Mouse (Mus musculus) cerebellum, postnatal 4 days (tissue): ENCODE data around the gene Tspan14.

ENCODE experiments used
- DNase-seq, 2 experiments: peaks; one replicate each; pipeline ENCODE4 v3.0.0; 2022; ENCODE audit warnings: low spot score in 2 of 2, mixed read lengths in 1 of 2

The Tspan14 gene

DNA sequence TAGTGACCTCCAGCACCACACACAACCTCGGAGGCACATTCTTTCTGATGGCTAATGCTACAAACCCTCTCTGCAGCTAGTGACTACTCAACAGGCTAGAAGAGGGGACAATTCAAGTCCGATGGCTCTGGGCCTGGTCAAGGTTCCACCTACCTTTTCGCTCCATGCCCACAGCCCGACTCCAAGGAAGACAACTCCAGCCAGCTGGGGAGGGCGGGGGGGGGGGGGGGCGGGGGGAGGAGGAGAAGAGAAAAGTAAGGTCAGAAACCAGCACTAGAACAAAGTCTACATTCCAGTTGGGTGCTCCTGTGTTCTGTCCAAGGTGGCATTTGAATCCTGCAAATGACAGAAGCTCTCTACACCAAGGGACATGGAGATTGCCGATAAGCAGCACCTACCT lies 48.1 kb downstream of the Tspan14 start:
- DNase-seq, result no peak

GRCm38 (mm10) chr14:40917632-40918031 lies 49.0 kb downstream of the Tspan14 start:
- DNase-seq, result peak; percentile 96 to 97

DNA sequence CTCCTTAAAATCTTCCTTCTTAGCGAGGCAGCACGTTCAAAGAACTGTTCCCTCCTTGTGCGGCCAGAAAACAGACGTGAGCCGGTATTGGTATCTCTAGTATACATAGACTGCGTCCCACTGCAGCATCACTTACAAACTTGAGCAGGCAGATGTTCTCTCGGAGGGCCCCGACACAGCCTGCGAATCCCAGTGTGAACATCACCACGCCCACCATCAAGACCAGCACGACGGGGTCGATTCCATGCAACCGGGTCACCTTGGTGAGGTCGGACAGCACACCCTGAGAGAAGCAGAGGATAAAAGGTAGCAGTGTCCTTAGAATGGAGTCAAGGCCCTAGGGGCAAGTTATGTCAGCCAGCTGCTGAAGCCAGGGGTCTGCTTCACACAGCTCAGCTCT lies 49.9 kb downstream of the Tspan14 start:
- no peak for DNase-seq

DNA sequence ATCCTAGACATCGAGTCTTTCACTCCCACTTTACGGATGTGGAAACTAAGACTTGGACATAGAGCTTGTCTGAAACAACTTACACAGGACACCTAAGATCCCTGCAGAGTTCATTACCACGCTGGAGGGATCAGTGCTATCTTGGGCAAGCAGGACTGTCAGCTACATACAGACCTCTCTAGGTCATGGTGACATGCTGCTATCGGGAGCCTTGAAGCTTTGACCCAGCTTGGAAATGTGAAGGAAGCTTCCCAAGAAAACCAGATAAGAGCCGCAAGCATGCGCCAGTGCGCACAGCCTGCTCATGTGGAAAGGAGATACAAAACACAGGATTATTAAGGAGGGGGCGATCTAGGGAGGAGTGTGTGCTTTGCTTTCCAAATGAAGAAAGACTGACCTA lies 50.8 kb downstream of the Tspan14 start:
- no peak for DNase-seq

- no peak for DNase-seq
Observed at GRCm38 (mm10) chr14:40914701-40915100, 51.9 kb downstream of the Tspan14 start.

- no peak for DNase-seq
Observed at GRCm38 (mm10) chr14:40913709-40914108, 52.9 kb downstream of the Tspan14 start.

- no peak for DNase-seq
Observed at GRCm38 (mm10) chr14:40911529-40911928, 55.1 kb downstream of the Tspan14 start.

DNA sequence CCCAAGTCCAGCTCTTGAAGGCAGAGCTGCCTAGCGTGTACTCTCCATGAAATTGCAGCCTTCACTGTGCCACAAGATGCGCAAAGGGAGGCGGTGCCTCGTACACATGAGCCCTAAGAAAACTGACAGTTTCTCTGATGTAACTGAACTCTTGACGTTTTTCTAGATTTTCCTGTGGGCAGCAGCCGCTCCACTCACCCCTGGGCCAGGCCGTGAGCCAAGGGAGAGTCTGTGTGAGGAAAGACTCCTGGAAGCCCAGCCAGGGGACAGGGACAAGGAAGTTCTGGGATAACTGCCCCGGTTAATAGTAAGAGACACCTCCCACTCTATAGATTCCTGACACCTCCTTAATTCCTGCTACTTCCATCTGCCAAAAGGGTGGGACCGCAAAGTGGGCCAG lies 57.8 kb downstream of the Tspan14 start:
- DNase-seq, result no peak

DNA sequence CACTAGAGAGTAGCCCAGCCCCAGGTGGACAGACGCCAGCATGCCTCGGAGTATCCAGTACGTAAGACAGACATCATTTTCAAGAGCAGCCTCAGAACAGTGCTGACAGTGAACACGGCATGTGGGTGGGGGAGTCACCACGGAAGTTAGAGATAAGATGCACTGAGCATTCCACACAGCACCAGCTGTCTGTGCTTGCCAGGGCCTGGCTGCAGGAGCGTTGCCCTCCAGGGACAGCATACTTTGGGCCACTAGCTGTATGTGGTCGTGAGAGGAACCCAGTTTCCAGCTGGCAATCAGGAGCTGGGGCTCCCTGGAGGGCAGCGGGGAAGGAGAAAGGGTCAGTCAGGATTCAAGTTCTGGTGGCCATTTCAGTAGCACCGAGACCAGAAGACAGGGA lies 59.8 kb downstream of the Tspan14 start:
- DNase-seq, result no peak

DNA sequence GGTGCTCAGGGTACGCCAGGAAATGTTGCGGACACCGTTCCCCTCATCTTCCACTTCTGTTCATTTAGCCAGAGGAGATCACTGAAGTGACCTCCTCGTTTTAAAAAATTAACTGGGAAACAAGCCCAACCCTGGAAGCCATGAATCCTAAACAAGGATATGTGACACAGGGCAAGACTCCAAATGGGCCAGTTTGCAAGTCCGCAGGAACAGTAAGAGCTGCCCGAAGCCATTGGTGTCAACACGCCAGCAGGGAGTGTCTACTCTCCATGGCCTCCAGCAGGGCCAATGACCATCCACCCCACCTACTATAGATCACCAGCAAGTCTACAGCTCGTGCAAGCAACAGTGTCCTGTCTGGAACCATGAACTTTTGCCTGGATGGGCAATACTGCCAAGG lies 60.8 kb downstream of the Tspan14 start:
- DNase-seq, result no peak

GRCm38 (mm10) chr14:40902307-40903055 lies 64.1 kb downstream of the Tspan14 start:
- DNase-seq, result no peak

DNA sequence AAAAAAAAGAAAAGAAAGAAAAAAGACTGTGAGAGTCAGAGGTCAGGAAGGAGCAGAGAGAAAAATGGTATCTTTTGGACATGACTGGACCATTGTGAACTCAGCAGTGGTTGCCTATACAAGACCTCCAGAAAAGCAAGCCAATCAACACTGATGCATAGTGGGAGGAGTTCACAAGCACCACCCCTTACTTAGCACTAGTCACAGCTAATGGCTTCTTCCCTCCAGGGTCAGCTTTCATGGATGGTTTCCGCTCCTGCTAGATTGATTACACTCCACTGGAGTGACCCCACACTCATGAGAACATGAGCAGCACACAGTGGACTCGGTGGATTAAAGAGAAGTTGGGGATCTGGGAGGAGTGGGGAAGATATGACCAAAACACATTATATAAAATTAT lies 66.3 kb downstream of the Tspan14 start:
- DNase-seq, result no peak

GRCm38 (mm10) chr14:40897916-40898315 lies 68.7 kb downstream of the Tspan14 start:
- no peak for DNase-seq

DNA sequence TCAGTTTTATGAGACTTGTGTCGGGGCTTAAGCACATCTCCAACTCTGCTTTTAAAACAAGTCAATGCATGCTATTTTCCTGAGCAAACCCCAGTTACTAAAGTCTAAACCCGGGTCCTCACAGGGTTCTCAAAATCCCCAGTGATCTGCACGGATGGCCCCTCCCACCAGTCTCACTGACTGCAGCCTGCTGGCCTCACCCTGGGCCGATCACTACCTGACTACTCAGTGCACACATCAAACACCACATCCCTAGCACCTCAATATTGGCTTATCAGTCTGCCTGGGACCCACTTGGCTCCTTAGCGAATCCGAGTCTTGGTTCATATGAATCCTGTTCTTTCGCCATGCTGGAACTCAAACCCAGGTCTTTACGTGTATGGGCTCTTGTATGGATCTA lies 70.9 kb downstream of the Tspan14 start:
- no peak for DNase-seq

DNA sequence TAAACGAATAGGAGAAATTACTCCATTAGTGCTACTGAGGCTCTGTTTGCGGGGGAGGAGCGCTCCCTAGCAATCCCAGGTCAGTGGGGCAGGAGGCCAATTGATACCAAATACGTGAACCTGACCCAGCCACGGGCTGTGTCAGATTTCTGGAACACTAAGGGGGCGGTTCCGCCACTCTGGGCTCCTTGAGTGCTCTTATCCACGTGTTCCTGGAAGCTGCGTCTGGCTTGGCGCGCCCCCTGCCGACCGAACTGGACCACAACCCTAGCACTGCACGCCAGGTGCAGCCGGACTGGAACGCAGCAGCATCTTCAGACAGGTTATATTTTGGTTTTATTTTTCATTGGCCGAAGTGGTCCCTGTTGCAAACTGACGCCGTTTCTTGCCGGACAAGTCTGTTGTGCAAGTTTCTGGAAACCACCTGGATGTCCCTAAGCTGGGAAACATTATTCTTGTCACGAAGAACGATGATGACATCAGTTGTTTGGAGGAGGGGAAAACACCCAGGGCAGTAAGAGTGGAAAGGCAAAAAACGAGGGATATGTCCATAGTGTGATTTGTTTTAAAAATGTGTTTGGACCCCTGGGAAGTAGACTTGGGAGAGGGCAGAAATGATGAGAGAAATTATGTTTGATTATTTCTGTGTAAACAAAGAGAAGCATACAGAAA lies 71.9 kb downstream of the Tspan14 start:
- peak; percentile 66 to 83 for DNase-seq

DNA sequence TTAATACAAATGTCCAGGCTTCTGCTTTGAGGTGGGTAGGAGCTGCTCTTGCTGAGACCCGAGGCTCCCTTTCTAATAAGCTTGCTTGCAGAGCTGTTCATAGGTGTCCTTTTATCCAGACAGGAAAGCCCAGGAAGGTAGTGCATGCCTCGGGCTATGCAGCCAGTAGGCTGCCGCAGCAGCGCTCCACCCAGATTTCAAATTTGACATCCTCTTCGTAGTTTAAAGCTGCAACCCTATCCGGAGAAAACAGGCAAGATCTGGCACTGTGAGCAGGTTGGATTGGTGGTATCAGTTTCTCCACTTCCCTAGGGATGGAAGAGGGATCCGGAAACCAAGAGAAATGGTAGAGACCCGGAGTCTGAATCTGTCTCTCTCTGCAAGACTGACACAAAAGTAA lies 72.7 kb downstream of the Tspan14 start:
- DNase-seq, result no peak

DNA sequence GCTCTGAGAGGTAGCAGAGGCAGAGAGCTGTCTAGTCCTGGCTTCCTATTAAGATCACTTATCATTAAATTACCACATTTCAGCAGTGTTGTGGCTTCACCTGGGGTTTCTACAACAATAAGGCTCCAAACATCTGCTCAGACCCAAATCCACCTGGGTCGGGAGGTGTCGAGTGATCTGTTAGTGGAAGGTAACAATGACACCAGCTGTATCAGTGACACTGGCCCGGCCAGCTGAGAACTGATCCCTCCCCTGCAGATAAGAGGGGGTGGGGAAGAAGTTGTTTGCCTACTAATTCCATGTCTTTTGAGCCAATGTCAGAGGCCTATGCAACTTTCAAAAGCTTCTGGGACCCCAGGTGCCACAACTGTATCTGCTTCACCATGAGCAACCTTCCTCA lies 73.4 kb downstream of the Tspan14 start, which contains the start of gene Sh2d4b:
Gene Sh2d4b (minus strand): TSS at position 71 of the 400 bp plus-strand sequence.
- no peak for DNase-seq

DNA sequence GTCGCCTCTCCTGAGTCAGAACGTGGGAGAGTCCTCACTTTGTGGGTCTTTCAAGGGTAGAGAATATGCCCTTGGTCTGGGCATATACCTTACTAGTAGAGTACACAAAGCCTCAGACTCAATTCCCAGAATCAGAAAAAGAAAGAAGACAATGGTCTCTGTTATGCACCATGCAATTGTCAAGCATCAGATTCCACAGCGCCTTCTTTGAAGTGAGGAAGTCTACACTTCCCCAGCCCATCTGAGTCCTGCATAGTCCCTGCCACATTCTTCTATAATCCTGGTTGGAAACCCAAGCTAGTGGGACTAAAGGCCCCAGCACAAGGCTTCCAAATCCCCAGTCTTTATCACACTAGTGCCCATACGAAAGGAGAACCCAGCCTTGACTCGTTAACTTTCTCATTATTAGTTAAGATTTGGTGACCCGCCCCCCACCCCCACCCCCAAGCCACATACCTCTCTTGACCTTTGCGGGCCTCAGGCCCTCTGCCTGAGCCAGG lies 74.2 kb downstream of the Tspan14 start:
- no peak for DNase-seq

DNA sequence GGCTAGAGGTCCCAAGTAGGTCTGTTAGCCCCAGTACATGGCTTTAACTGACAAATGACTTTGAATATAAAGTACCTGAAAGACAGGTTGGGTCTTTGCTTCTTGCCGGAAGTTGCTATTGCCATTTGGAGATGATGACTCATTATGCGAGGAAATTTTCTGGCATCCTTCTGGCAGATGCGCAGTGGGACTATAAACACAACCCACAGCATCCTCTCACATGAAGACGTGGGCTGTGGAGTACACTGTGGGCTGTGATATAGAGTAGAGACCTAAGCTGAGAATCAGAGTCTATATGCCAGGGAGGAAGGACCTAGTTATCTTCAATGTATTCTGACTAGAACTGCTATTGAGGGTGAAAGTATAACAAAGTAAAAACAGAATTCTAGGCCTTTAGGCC lies 75.1 kb downstream of the Tspan14 start:
- no peak for DNase-seq

- no peak for DNase-seq
Observed at GRCm38 (mm10) chr14:40889704-40890103, 76.9 kb downstream of the Tspan14 start.

DNA sequence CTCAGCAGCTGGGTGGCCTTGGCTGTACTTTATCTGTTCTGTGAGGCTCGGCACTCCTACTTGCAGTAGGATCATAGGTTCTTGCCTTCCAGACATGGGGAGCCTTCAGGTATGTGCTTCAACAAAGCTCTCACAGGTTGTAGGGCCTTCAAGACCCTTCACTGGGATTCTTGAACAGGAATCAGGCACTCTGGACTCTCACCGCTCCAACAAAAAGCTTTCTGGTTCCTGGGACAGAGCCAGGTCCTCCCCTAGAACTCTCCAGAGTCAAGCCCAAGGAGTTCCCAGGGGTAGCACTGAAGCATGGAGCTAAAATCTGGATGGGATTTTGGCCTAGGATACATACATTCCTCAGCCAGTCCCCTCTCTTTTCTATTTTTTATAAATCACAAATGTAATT lies 77.4 kb downstream of the Tspan14 start:
- DNase-seq, result no peak

- peak in 1 of 2 experiments; percentile 16 for DNase-seq
Observed at GRCm38 (mm10) chr14:40886428-40887202, 80.0 kb downstream of the Tspan14 start.
